Mouse (Mus musculus): ENCODE results near the gene Prkcb. TPM values are rescaled to one million over a fixed set of nuclear protein-coding genes. Genes with fewer than 3 reads are reported as not detected.

The Prkcb gene
- polyA plus RNA-seq, 1 experiment from 2014 or later = 5.6 TPM

DNA sequence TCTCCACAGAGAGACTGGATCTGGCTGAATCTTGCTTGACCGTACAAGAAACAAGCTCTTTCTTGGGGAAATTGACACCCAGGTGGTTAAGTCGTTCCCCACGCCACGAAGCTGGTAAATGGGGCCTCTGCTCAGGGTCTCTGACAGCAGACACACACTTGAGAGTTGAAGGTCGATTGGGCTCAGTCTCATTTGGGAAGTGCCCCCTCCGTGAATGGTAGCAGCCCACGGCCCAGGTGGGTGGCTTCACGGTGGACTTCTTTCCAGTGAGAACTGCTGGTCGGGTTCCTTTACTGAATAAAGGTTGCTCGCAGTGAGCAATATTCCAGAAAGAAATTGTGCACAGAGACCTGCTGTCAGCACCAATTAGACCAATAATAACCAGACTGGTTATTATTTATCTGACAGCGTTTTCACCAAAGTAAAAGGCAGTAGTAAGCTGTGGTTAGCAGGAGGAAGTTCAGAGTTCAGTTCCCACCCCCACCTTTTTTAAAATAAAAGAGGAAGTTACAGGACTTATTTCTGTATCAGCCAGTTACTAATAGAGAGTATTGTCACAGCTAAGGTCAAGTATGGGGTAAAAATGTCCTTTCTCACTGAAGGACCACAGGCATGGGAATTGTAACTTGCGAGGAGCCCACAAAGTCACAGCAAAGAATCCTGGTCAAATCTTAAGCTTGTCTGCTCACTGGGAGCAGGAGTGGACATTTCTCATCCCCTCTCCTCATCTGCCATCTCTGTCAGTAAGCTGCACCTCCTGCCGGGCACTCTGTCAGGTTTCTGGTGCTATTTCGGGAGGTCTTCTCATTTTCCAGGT is 21.6 kb downstream of the Prkcb start:
- H3K9me3 ChIP-seq = no peaks in the 10 kb centered on the region
- H3K9ac ChIP-seq = no peak overlapping the region
- no peaks in the 10 kb centered on the region for H3K27me3 ChIP-seq
- H3K27ac ChIP-seq = no peak overlapping the region
- no peaks in the 10 kb centered on the region for H3K4me1 ChIP-seq
- WGBS = 58% methylated on average over 14 of the region's 14 CpGs
- H3K4me3 ChIP-seq = no peak overlapping the region
- H3K36me3 ChIP-seq = no peaks in the 10 kb centered on the region
- H3K4me2 ChIP-seq (replicated peaks) = no peak overlapping the region
- no peak for ATAC-seq (ENCODE audit: insufficient number of reproducible peaks, insufficient read depth, low FRiP score, low TSS enrichment)

- Histone ChIP-seq H3K4me2 (replicated peaks) (no peak overlapping the region), H3K27me3 (no peaks in the 10 kb centered on the region), H3K27ac (no peak overlapping the region), H3K9ac (no peak overlapping the region), H3K9me3 (no peaks in the 10 kb centered on the region), H3K36me3 (no peaks in the 10 kb centered on the region), H3K4me1 (no peaks in the 10 kb centered on the region), H3K4me3 (no peak overlapping the region)
- no peak for ATAC-seq (ENCODE audit: insufficient number of reproducible peaks, insufficient read depth, low FRiP score, low TSS enrichment)
- 91% methylated on average over 7 of the region's 7 CpGs for WGBS
Observed at GRCm38 (mm10) chr7:122310726-122311018, 22.1 kb downstream of the Prkcb start.

DNA sequence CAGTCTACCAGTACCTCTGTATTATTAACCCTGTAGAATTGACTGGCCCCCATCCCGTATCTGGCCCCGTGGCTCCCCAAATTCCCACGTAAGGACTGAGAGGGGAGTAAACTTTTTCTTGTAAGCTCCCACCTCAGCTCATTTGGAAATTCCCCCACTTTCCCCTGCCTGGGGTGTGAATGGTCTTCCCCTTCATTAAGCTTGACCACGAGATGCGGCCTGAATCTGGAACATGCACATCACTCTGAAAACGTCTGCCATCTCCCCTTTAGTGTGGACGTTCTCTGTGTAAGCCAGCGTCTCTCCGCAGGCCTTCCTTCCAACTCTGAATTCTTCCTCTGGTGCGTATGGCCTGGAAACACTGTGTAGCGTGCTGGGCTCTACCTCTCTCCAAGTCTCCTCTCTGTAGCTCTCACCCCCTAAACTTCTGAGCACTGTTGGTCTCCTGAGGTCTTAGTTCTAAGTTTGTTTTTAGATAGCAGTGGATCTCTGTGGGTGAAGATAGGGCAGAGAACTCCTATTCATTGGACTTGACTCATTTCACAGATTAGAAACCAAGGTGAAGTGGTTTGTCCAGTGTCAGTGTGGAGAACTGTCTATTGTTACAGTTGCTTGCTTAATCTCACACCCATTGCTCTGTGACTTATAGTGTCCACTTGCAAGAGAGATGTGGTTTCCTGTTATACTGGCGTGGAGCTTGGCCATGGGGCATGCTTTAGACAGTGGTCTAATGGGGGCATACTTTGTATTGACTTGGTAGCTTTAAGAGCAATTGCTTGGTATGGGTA is 25.3 kb downstream of the Prkcb start:
- H3K27me3 ChIP-seq = no peaks in the 10 kb centered on the region
- no peak overlapping the region for H3K4me3 ChIP-seq
- H3K27ac ChIP-seq = no peak overlapping the region
- H3K9ac ChIP-seq = no peak overlapping the region
- no peak overlapping the region for H3K4me2 ChIP-seq (replicated peaks)
- ATAC-seq (ENCODE audit: insufficient number of reproducible peaks, insufficient read depth, low FRiP score, low TSS enrichment) = no peak
- WGBS = 91% methylated on average over 12 of the region's 12 CpGs
- H3K36me3 ChIP-seq = no peaks in the 10 kb centered on the region
- H3K9me3 ChIP-seq = no peaks in the 10 kb centered on the region
- no peaks in the 10 kb centered on the region for H3K4me1 ChIP-seq

DNA sequence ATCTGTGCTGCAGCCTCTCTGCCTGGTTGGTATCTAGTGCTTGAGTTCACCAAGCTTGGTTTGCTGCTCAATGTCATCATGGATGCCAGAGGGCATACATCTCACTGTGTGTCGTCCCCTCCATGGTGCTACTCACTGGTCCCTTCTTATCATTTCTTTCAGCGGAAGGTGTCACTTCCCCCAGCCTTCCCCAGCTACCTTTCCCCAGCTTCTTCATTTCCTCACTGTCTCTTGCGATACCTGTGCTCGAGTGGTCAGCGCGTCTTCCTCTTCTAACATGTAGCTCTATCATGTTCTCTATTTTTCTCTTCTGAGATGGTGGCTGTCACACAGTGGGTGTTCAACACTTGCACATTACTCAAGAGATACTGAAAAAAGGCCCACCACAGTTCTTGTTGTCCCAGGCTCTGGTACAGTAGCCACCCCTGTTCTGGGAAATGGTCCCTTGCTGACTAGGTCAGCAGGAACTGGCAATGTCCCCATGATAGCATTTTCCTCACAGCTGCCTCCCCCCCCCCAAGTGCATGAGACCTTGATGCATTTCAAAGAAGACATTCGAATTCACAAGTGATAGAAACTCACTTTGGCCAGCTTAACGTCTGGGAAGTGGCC is 27.3 kb downstream of the Prkcb start:
- no peaks in the 10 kb centered on the region for H3K27me3 ChIP-seq
- H3K9me3 ChIP-seq = no peaks in the 10 kb centered on the region
- WGBS = 91% methylated on average over 8 of the region's 8 CpGs
- no peaks in the 10 kb centered on the region for H3K36me3 ChIP-seq
- ATAC-seq (ENCODE audit: insufficient number of reproducible peaks, insufficient read depth, low FRiP score, low TSS enrichment) = no peak
- no peak overlapping the region for H3K27ac ChIP-seq
- H3K4me3 ChIP-seq = no peak overlapping the region
- no peak overlapping the region for H3K4me2 ChIP-seq (replicated peaks)
- H3K4me1 ChIP-seq = no peaks in the 10 kb centered on the region
- no peak overlapping the region for H3K9ac ChIP-seq

DNA sequence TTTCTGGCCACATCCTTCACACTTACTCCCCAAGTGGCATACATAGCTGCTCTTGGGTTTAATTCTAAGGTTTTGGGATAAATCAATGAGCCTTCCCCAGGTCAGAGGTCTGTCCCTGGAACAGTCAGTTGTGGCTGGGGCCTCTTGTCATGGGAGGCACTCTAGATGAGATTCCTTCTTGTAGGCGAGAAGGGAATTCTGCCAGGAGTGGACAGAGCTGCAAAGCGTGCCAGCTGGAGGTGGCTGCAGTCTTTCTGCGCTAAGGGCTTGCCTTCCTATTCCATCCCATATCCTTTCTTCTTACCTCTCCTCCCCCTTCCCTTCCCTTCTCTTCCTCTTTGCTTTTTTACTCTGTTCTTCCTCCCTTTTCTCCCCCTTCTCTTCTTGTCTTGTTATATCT is 28.1 kb downstream of the Prkcb start:
- Histone ChIP-seq H3K4me3 (no peak overlapping the region), H3K9ac (no peak overlapping the region), H3K9me3 (no peaks in the 10 kb centered on the region), H3K27me3 (no peaks in the 10 kb centered on the region), H3K4me2 (replicated peaks) (no peak overlapping the region), H3K27ac (no peak overlapping the region), H3K4me1 (no peaks in the 10 kb centered on the region), H3K36me3 (no peaks in the 10 kb centered on the region)
- ATAC-seq (ENCODE audit: insufficient number of reproducible peaks, insufficient read depth, low FRiP score, low TSS enrichment) = no peak
- 82% methylated on average over 3 of the region's 3 CpGs for WGBS

- H3K4me1 ChIP-seq = no peaks in the 10 kb centered on the region
Observed at GRCm38 (mm10) chr7:122317485-122317884, 28.9 kb downstream of the Prkcb start.

GRCm38 (mm10) chr7:122319566-122319965 is 31.0 kb downstream of the Prkcb start:
- no peaks in the 10 kb centered on the region for H3K27me3 ChIP-seq
- no peaks in the 10 kb centered on the region for H3K36me3 ChIP-seq
- no peak overlapping the region for H3K9ac ChIP-seq
- 78% methylated on average over 9 of the region's 9 CpGs for WGBS
- H3K9me3 ChIP-seq = no peaks in the 10 kb centered on the region
- no peak overlapping the region for H3K27ac ChIP-seq
- no peak overlapping the region for H3K4me3 ChIP-seq
- H3K4me1 ChIP-seq = no peaks in the 10 kb centered on the region
- H3K4me2 ChIP-seq (replicated peaks) = no peak overlapping the region
- no peak for ATAC-seq (ENCODE audit: insufficient number of reproducible peaks, insufficient read depth, low FRiP score, low TSS enrichment)

More at GRCm38 (mm10) chr7:122317485-122317884, 28.9 kb downstream of the Prkcb start:
- Histone ChIP-seq H3K9me3 (no peaks in the 10 kb centered on the region), H3K36me3 (no peaks in the 10 kb centered on the region), H3K27me3 (no peaks in the 10 kb centered on the region), H3K4me2 (replicated peaks) (no peak overlapping the region), H3K27ac (no peak overlapping the region), H3K4me3 (no peak overlapping the region), H3K9ac (no peak overlapping the region)
- no peak for ATAC-seq (ENCODE audit: insufficient number of reproducible peaks, insufficient read depth, low FRiP score, low TSS enrichment)

- H3K36me3 ChIP-seq = no peaks in the 10 kb centered on the region
- no peak overlapping the region for H3K9ac ChIP-seq
- 92% methylated on average over 7 of the region's 7 CpGs for WGBS
- ATAC-seq (ENCODE audit: insufficient number of reproducible peaks, insufficient read depth, low FRiP score, low TSS enrichment) = no peak
- no peak overlapping the region for H3K27ac ChIP-seq
- no peaks in the 10 kb centered on the region for H3K4me1 ChIP-seq
- H3K27me3 ChIP-seq = no peaks in the 10 kb centered on the region
- H3K4me3 ChIP-seq = no peak overlapping the region
- H3K9me3 ChIP-seq = no peaks in the 10 kb centered on the region
- H3K4me2 ChIP-seq (replicated peaks) = no peak overlapping the region
Observed at GRCm38 (mm10) chr7:122320843-122321544, 32.4 kb downstream of the Prkcb start.

DNA sequence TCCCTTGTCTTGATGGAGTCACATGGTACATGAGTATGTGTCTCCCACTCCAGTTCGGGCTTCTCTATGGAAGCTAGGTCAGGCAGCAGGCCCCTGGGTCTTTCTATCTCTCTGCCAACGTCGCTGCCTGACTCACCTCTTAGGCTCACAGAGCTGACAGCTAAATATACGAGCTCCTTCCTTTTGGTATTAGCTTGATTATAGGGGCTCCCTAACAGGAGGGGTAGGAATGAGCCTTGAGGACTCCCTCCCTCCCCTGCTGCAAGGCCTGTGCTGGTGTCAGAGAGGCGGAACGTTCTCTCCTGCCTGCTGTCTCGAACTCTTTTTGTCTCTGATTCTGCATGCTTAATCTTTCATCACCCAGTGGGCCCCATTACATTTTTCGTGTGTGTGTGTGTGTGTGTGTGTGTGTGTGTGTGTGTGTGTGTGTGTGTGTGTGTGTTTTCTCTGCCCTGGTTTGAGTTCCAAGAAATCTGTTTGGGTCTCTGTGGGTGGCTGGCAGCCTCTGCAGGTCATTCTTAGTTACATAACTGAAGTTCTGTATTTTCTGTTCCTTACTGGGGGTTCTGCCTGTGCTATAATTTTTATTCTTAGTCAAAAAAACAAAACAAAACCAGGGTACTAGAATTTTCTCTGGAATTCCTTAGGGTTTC is 33.6 kb downstream of the Prkcb start:
- Histone ChIP-seq H3K9me3 (no peaks in the 10 kb centered on the region), H3K36me3 (no peaks in the 10 kb centered on the region), H3K4me1 (no peaks in the 10 kb centered on the region), H3K27me3 (no peaks in the 10 kb centered on the region), H3K27ac (no peak overlapping the region), H3K9ac (no peak overlapping the region), H3K4me2 (replicated peaks) (no peak overlapping the region), H3K4me3 (no peak overlapping the region)
- no peak for ATAC-seq (ENCODE audit: insufficient number of reproducible peaks, insufficient read depth, low FRiP score, low TSS enrichment)
- WGBS = 73% methylated on average over 8 of the region's 8 CpGs

GRCm38 (mm10) chr7:122327942-122328341 is 39.4 kb downstream of the Prkcb start:
- WGBS = 89% methylated on average over 3 of the region's 3 CpGs
- no peaks in the 10 kb centered on the region for H3K27me3 ChIP-seq
- ATAC-seq (ENCODE audit: insufficient number of reproducible peaks, insufficient read depth, low FRiP score, low TSS enrichment) = no peak
- no peak overlapping the region for H3K27ac ChIP-seq
- H3K36me3 ChIP-seq = no peaks in the 10 kb centered on the region
- H3K4me1 ChIP-seq = no peaks in the 10 kb centered on the region
- H3K4me2 ChIP-seq (replicated peaks) = no peak overlapping the region
- H3K9ac ChIP-seq = no peak overlapping the region
- no peaks in the 10 kb centered on the region for H3K9me3 ChIP-seq
- no peak overlapping the region for H3K4me3 ChIP-seq

GRCm38 (mm10) chr7:122328466-122328865 is 39.9 kb downstream of the Prkcb start:
- Histone ChIP-seq H3K9me3 (no peaks in the 10 kb centered on the region), H3K4me3 (no peak overlapping the region), H3K27me3 (no peaks in the 10 kb centered on the region), H3K9ac (no peak overlapping the region), H3K4me2 (replicated peaks) (no peak overlapping the region), H3K36me3 (no peaks in the 10 kb centered on the region), H3K27ac (no peak overlapping the region), H3K4me1 (no peaks in the 10 kb centered on the region)
- WGBS = 81% methylated on average over 5 of the region's 5 CpGs
- no peak for ATAC-seq (ENCODE audit: insufficient number of reproducible peaks, insufficient read depth, low FRiP score, low TSS enrichment)

All from embryonic facial prominence, embryonic 12.5 days (tissue).